Mouse (Mus musculus) brain, embryonic 14.5 days (tissue): Measurements from ENCODE around the gene BC004004. TPM values are rescaled to one million over a fixed set of nuclear protein-coding genes. Genes with fewer than 3 reads are reported as not detected.

Source experiments
- DNase-seq: peaks from one replicate; pipeline ENCODE4 v3.0.0-alpha.2; 2011; ENCODE audit warnings: low read depth
- CTCF ChIP-seq: fragments of 200-500 bp; IDR thresholded peaks from 2 replicates; pipeline ENCODE4 v1.5.1; 2012; ENCODE audit warnings: inconsistent platforms, mild to moderate bottlenecking, moderate library complexity, borderline replicate concordance; ENCODE audit not compliant: insufficient read depth, insufficient read length; ENCODE audit errors: extremely low read depth
- POLR2A ChIP-seq: fragments of 200-500 bp; IDR thresholded peaks from 2 replicates; pipeline ENCODE4 v1.6.1; 2012; ENCODE audit warnings: mild to moderate bottlenecking, inconsistent platforms, borderline replicate concordance; ENCODE audit not compliant: poor library complexity, insufficient read depth, insufficient read length, severe bottlenecking; ENCODE audit errors: extremely low read depth
- polyA plus RNA-seq: library from polyadenylated mRNA; depleted of rRNA; stranded (reverse); fragments of >200 nt; gene quantifications from 2 replicates; pipeline ENCODE4 v1.2.3, GENCODE M21; 2012

The BC004004 gene
- polyA plus RNA-seq, 1 experiment = 80.8 TPM

DNA sequence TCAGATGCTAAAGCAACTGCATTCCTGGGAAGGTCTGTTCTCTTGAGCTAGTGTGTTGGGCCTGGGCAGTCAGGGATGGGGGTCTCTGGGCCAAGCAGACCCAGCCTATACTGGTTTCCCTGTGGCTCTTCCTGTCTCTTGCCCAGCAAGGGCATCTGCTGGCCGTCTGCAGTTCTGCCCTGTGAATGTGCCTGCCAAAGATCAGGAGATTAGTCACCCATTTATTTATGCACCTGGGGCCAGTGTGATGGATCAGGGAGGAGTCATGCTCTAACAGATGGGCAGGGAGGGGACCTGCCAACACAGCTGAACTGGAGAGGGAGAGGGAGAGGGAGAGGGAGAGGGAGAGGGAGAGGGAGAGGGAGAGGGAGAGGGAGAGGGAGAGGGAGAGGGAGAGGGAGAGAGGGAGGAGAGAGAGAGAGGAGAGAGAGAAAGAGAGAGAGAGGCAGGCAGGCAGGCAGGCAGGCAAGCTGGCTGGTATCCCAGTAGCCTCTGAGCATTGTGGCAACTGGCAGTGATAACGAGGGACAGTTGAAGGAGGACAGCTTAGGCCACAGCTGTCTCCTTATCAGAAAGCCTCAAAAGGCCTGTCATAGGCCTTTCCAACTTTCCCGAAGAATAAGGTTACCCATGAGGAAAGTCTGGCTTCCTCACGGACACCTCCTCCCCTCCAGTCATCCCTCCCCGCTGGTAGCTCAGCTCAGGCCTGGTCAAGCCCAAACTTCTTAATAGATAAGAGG lies 62.3 kb downstream of the BC004004 start:
- TF ChIP-seq CTCF = no peak
- DNase-seq = peak; percentile 85

DNA sequence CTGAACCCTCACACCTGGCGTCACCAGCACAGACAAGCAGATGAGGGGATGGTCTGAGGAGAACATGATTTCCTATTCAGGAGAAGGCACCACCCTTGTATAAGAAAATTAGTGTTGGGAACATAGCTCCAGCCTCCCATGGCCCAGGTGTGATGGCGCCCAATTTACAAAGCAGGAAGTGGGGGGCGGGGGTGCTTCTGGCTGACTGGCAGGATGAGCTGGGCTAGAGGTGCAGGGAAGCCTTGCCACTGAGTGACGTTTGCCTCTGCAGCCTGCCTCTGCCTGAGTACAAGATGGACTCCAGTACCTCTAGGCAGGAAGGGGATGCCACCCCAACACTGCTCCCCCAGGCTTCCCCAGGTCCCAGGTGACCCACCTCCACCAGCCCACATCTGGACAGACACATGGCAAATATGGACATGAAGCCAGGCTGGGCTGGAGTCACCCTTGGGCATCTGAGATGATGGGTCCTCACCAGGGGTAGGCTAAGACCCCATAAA lies 63.6 kb downstream of the BC004004 start:
- TF ChIP-seq CTCF (no peak), POLR2A (no peak)
- no peak for DNase-seq

DNA sequence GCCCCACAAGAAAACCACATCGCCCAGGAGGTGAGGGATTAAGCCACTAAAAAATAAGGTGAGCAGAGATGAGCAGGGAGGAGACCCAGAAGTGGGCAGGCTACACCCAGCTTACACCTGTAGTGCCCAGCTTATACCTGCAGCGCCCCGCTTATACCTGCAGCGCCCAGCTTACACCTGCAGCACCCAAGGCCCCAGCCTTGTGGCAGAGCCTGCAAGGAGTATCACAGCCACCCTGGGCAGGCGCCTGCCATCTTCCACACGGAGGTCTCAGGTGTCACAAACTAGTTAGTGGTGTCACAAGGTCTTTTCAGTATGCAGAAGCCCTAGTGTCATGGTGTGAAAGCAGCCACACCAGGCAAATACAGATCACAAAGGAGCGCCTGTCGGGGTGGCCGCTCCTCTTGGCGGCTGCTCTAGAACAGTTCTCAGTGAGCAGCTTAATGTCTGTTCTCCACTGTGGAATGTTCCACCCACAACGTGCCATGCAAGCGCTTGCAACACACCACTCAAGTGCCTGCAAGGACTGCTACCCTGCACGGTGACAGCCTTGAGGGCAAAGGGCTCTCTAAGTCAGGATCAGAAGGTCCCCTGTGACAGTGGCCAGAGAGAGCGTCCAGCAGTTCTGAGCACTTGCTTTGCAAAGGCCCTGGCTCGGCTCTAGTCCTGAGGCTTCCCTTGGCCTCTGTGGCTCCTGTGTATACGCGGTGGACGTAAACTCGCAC lies 67.8 kb downstream of the BC004004 start:
- no peak for TF ChIP-seq POLR2A
- TF ChIP-seq CTCF = no peak
- DNase-seq = no peak

DNA sequence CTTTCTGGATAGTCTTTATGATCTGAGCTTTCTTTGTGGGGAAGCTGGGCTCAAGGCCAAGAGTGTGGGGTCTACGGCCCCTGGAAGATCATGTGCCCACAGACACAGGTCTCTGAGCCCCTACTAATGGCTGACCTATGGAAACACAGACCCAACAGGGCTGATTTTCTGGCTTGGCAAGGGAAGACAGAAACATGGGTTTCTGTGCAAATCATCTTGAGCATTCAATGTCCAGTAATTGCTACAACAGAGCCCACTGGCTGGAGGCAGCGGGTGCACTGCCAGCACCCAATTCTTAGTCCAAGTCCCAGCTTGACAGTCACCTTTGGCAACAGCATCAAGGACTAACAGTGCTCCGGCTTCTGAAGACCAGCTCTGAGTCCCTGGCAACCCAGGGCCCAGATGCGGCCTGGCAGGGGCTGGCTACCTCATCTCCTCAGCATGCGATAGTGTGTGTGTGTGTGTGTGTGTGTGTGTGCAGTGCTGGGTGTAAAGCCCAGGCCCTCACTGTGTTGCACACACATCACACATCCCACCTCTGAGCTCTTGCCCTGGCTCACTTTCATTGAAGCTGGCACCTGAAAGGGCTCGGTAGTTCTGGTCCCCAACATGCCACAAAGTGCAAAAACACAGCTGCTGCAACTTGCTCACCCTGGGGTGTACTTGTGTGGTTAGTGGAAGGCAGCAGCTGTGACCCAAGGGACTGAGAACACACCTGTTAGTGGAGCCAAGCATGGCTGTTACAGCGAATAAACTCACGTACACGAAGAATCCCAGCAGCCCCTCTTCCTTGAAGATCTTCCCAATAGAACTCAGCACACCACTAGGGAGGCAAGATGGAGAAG lies 69.6 kb downstream of the BC004004 start:
- peak; percentile 90 for DNase-seq
- TF ChIP-seq POLR2A = no peak

DNA sequence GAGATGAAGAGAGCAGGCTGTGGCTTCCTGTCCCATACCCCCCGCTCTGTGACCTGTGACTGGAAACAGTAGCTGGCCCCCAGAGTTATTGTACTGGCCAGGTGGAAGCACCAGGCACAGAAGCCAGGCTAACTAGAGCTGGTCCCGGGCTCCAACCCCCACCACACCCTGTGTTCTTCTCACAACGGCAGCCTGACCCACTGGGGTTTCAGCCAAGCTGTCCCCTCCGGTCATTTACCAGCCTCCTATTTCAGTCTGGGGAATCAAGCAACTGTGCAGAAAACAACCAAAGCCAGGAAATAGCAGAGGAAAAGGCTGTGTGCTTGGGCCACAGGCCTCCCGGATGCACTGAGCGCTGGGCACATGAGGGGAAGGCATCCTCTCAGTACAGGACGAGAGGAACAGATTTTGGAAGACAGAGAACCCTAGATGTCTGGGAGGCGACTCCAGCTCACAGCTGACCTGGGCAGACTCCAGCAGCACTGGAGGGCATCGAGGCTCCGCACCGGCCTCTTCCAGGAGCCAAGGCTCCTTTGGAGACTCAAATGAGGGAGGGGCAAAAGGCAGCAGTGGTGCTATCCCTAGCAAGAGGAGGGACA lies 70.7 kb downstream of the BC004004 start:
- peak; percentile 37 for DNase-seq
- no peak for TF ChIP-seq CTCF

DNA sequence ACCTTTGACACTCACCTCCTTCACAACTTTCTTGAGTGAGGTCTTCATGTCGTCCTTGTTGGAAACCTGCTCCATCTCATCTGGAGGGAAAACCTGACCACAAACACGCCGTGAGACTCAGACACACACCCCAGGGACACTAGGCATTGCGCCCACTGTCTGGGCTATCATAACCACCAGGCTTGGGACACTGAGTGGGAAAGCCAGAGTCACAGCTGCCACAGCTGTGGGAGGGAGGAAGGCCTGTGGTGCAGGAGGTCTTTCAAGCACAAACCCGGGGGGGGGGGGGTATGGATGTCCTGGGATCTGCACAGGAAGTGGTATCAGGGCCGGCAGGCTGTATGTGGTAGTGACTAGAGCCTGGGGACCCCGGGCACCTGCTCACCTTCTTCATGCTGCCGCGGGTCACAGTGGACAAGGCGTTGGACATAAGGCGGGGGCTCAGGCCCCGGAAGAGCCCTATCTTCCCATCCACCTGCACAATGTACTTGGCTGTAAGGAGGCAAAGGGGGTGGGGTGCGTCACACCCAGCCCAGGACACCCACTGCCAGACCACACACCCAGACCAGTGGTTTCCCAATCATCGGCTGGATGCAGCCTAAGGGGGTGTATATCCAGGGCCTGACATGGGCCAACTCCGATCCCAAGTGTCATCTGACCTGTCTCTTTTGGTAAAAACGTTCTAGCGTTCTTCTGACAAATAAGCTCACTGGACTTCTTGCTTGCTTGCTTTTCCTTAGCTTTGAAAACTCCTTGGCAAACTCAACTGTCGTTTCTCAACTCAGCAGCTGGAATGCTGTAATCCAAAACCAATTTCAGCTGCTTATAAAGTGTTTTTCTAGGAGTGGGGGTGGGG lies 72.0 kb downstream of the BC004004 start:
- TF ChIP-seq POLR2A (no peak), CTCF (no peak)
- no peak for DNase-seq

DNA sequence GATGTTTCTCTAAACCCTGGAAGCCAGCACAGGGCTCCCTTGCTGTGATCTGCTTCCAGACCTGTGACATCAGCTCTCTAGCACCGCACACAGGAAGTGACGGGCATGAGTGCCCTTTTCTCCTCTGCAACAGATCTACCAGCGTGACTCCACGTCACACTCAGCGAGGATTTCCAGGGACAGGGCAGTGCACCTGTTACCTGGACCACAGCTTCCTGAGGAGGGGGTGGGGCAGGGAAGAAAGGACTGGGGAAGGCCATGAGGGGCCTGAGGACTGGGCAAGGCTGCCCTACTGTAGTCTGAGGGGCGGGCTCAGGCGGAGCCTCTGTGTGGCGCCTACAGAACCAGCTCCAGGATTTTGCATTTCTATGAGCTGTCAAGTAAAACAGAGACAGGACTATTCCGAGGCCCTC lies 73.0 kb downstream of the BC004004 start:
- DNase-seq = peak; percentile 69
- TF ChIP-seq CTCF (peak; percentile 35; the same call in 1 of the 2 replicates), POLR2A (no peak)

DNA sequence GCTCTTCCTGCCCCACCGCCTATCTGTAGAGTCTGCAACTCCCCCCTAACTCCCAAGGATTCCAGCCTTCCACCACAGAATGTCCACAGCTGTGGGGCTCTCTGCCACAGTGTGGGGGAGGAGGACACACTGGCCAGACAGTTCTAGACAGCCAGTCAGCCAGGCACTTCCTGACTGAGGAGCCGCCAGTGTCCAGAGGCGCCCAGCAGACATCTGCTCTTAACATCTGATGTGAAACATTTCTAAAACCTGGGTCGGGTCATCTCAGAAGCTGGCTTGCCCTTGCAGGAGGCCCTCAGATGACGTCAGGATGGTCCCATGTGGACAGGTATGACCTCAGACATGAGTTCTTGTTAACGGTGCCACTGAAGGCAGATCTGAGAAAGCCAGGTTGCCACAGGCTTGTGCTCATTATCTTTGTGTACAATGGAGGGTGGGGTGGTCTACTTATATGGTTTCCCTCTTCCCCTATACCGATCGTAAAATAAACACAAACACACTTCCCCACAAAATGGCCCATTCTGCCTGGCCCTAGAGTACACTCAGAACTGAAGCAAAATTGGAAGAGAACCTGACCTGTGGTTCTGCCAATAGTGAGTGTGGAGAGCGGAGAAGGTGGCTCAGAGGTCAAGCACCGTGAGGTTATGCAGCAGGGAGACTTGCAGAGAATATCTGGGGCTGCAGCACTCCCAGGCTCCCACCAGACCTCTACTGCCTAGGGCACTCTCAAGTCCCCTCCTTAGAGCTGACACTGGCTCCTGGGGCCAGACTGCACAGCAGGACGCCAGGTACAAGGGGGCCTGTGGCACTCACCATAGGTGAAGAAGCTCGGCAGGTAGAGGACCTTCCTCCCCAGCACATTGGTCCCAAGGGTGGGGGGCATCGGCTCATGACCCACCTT lies 73.7 kb downstream of the BC004004 start:
- no peak for TF ChIP-seq POLR2A
- TF ChIP-seq CTCF = no peak
- DNase-seq = no peak

DNA sequence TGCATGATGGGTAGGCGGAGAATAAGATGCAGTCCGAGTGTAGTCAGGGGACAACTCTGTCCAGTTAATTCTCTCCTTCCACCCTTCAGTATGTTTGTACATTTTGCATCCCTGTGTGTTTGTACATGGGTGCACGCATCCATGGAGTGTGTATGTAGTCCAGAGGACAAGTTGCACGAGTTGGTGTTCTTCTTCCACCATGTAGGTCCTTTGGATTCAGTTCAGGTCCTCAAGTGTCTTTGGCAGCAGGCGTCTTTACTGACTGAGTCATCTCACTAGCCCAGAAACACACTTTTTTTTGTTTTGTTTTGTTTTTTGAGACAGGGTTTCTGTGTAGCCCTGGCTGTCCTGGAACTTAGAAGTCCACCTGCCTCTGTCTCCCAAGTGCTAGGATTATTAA lies 74.7 kb downstream of the BC004004 start:
- TF ChIP-seq POLR2A = no peak
- no peak for TF ChIP-seq CTCF
- no peak for DNase-seq

DNA sequence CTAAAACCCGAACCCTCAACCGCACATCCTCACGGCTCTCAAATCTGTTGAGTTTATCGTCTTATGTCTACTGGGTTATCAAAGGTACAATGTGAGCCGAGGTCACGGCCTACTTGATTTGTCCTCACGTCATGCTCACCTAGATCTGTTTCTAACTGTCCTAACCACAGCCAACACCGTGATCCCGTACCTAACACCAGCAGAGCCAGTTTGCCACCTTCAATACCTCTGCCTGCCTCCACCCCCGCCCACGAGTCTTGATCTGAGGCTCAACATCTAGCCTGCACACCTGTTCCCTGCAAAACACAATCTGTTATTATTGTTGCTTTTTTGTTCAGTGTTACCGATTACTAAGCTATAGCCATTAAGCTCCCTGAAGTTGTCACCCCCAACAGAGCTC lies 76.7 kb downstream of the BC004004 start:
- TF ChIP-seq CTCF (no peak), POLR2A (no peak)
- no peak for DNase-seq
